Mouse (Mus musculus): Measurements from ENCODE around the gene Birc3.

DNA sequence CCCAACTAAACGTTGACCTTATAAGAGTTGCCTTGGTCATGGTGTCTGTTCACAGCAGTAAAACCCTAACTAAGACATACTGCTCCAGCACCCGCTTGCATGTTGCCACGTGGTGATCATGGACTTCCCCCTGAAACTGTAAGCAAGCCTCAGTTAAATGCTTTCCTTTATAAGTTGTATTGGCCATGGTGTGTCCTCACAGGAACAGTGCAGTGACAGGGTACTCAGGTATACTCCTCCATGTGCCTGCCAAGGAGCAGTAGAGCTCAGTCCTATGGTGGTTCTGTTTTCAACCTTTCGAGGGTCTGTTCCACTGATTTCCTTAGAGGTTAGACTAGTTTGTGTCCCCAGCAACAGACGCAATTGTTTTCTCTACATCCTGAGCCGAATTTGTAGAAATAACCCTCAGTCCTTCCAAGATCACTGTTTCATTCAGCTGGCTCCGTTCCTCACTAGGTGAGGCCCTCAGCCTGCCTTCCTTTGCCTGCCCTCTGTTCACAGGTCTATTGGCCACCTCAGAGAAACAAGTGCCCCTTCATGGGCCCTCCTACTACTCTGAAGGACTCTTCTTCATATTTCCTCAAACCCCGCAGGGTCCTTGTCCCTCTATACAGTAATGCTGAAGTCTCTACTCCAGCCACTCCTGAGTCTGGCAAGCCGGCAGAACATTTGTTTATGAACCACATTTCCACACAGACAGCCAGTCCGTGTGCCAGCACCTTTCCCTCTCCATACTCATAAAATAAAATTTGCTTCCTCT is 2.2 kb downstream of the Birc3 start:
- TF ChIP-seq TAL1 (IDR thresholded peaks at IDR 0.05; ENCODE audit: low read length) (no peak), POLR2A (IDR thresholded peaks at IDR 0.05; ENCODE audit: control insufficient read depth in 1 of 2, insufficient read depth in 1 of 2, low read depth in 1 of 2, low read length in 2 of 2, poor library complexity in 1 of 2) (no peak), CTCF (IDR thresholded peaks at IDR 0.05 in 2 of 3, conservative IDR thresholded peaks at IDR 0.05 in 1 of 3; ENCODE audit: control insufficient read depth in 1 of 3, insufficient read depth in 1 of 3, low read depth in 2 of 3, low read length in 3 of 3, poor library complexity in 1 of 3, severe bottlenecking in 1 of 3) (no peak), ZC3H11A (IDR thresholded peaks at IDR 0.05; ENCODE audit: low read depth, low read length) (no peak)
